Mouse (Mus musculus) liver, embryonic 14.5 days (tissue): ENCODE data around the gene Bcl2l15. TPM values are rescaled to one million over a fixed set of nuclear protein-coding genes. Genes with fewer than 3 reads are reported as not detected.

ENCODE experiments used
- ATAC-seq: fragments of 200-750 bp; cut with Nextera tagmentation; 2 replicates; pipeline ENCODE4 v1.8.0; 2017; ENCODE audit warnings: moderate number of reproducible peaks, mild to moderate bottlenecking, moderate library complexity; ENCODE audit not compliant: insufficient read depth
- DNase-seq, 3 experiments: peaks; one replicate each; pipeline ENCODE4 v3.0.0-alpha.2; 2012 to 2013; ENCODE audit warnings: low read depth in 3 of 3, low spot score in 3 of 3
- H3K27ac ChIP-seq: fragments of 300-500 bp; sonication (generic); 2 replicates; pipeline ENCODE4 v1.5.1; 2014; ENCODE audit warnings: moderate library complexity, mild to moderate bottlenecking, control low read depth, inconsistent platforms
- H3K27me3 ChIP-seq: fragments of 300-500 bp; sonication (generic); 2 replicates; pipeline ENCODE4 v1.6.1; 2014; ENCODE audit warnings: mild to moderate bottlenecking, low read length, moderate library complexity; ENCODE audit not compliant: control insufficient read depth, insufficient read depth
- H3K36me3 ChIP-seq: fragments of 300-500 bp; sonication (generic); replicated peaks from 2 replicates; pipeline ENCODE4 v1.6.1; 2014; ENCODE audit warnings: low read depth; ENCODE audit not compliant: control insufficient read depth, insufficient read depth
- H3K4me1 ChIP-seq, 2 experiments: fragments of 200-500 bp in 1 of 2; fragments of 300-500 bp in 1 of 2; sonication (generic) in 1 of 2; replicated peaks; 2 replicates each; pipeline ENCODE4 v1.6.1; 2012 to 2014; ENCODE audit warnings: antibody characterized with exemption in 1 of 2, inconsistent platforms in 1 of 2, low read length in 1 of 2; ENCODE audit not compliant: control insufficient read depth in 2 of 2, insufficient read depth in 2 of 2
- H3K4me2 ChIP-seq: fragments of 300-500 bp; sonication (generic); 2 replicates; pipeline ENCODE4 v1.6.1; 2014; ENCODE audit warnings: low read depth, mild to moderate bottlenecking, control low read depth, moderate library complexity
- H3K4me3 ChIP-seq, 2 experiments: fragments of 200-500 bp in 1 of 2; fragments of 300-500 bp in 1 of 2; sonication (generic) in 1 of 2; 2 replicates each; pipeline ENCODE4 v1.5.1; 2012 to 2014; ENCODE audit warnings: low read depth in 2 of 2, low read length in 2 of 2, mild to moderate bottlenecking in 2 of 2, control low read depth in 1 of 2, inconsistent platforms in 1 of 2, moderate library complexity in 1 of 2; ENCODE audit not compliant: insufficient read depth in 1 of 2
- H3K9ac ChIP-seq: fragments of 300-500 bp; sonication (generic); replicated peaks from 2 replicates; pipeline ENCODE4 v1.6.1; 2014; ENCODE audit warnings: mild to moderate bottlenecking, control low read depth, moderate library complexity
- H3K9me3 ChIP-seq: fragments of 300-500 bp; sonication (generic); 2 replicates; pipeline ENCODE4 v1.6.1; 2016; ENCODE audit warnings: low read length, mixed read lengths; ENCODE audit not compliant: control insufficient read depth
- CTCF ChIP-seq: IDR thresholded peaks from 2 replicates; pipeline ENCODE4 v1.5.1; 2016; ENCODE audit warnings: antibody characterized with exemption, low read depth, control low read depth
- EP300 ChIP-seq: IDR thresholded peaks from 2 replicates; pipeline ENCODE4 v1.6.1; 2016; ENCODE audit warnings: antibody characterized with exemption, low read depth
- WGBS: fragments of 180-500 bp; shearing (Covaris S2); extraction: QIAGEN DNeasy Blood & Tissue Kit; methylation state at CpG from one replicate; pipeline ENCODE4 v1.1.7; 2014; ENCODE audit not compliant: insufficient replicate concordance; 5-methylcytosine and 5-hydroxymethylcytosine counted together
- polyA plus RNA-seq, 2 experiments: library from polyadenylated mRNA; depleted of rRNA in 1 of 2; stranded (reverse) in 1 of 2; unstranded in 1 of 2; fragments of >200 nt; fragmentation: Nextera tagmentation in 1 of 2; extraction: Ambion mirVana in 1 of 2; gene quantifications; 2 replicates each; pipeline versions ENCODE4 v1.2.1 to v1.2.3; 2012 to 2014

The Bcl2l15 gene
- polyA plus RNA-seq, 2 experiments: 1.5 to 3.2 TPM

GRCm38 (mm10) chr3:103799507-103799906 lies 32.9 kb upstream of the Bcl2l15 start:
- Histone ChIP-seq H3K4me2 (peak overlapping the region; percentile 61), H3K9ac (peak overlapping the region; percentile 53), H3K9me3 (no peaks in the 10 kb centered on the region), H3K27me3 (no peaks in the 10 kb centered on the region), H3K36me3 (peaks cover 31% of the 10 kb centered on the region), H3K27ac (peak overlapping the region; percentile 99), H3K4me1 (peaks cover 61 to 68% of the 10 kb centered on the region in 2 experiments), H3K4me3 (no peak overlapping the region)
- TF ChIP-seq CTCF (no peak), EP300 (peak; percentile 100)
- WGBS: 15% methylated on average over 2 of the region's 2 CpGs
- peak; percentile 92 to 95 (median 94) for DNase-seq
- peak; percentile 91 for ATAC-seq

- Histone ChIP-seq H3K9me3 (no peaks in the 10 kb centered on the region), H3K4me2 (peak overlapping the region; percentile 41), H3K27ac (peak overlapping the region; percentile 90), H3K27me3 (no peaks in the 10 kb centered on the region), H3K36me3 (peaks cover 52% of the 10 kb centered on the region), H3K9ac (peak overlapping the region; percentile 63), H3K4me3 (peak overlapping the region in 1 of 2 experiments; percentile 7; a peak in 1 of 4 replicates), H3K4me1 (peaks cover 67 to 68% of the 10 kb centered on the region in 2 experiments)
- 16% methylated on average over 10 of the region's 10 CpGs for WGBS
- TF ChIP-seq CTCF: no peak
- TF ChIP-seq EP300: peak; percentile 27; the same call in 1 of the 2 replicates
- DNase-seq (peak in 2 of 3 experiments; percentile 37 to 53), ATAC-seq (peak; percentile 66)
These were observed 30.5 kb upstream of the Bcl2l15 start for GRCm38 (mm10) chr3:103801631-103802531.

- Histone ChIP-seq H3K27me3 (no peaks in the 10 kb centered on the region), H3K36me3 (peaks cover 62% of the 10 kb centered on the region), H3K9me3 (no peaks in the 10 kb centered on the region), H3K4me3 (no peak overlapping the region), H3K4me2 (peak overlapping the region; percentile 13; the same call in 1 of the 2 replicates), H3K9ac (no peak overlapping the region), H3K27ac (peak overlapping the region; percentile 75), H3K4me1 (peaks cover 69 to 71% of the 10 kb centered on the region in 2 experiments)
- no peak for TF ChIP-seq CTCF
- TF ChIP-seq EP300: no peak
- WGBS: 43% methylated on average over 8 of the region's 8 CpGs
- ATAC-seq: no peak
- DNase-seq: no peak
These were observed 29.5 kb upstream of the Bcl2l15 start for GRCm38 (mm10) chr3:103802861-103803260.

- Histone ChIP-seq H3K4me3 (no peak overlapping the region), H3K36me3 (peaks cover 61% of the 10 kb centered on the region), H3K9ac (no peak overlapping the region), H3K27me3 (no peaks in the 10 kb centered on the region), H3K27ac (peak overlapping the region; percentile 70), H3K4me2 (peak overlapping the region; percentile 5; the same call in 1 of the 2 replicates), H3K9me3 (no peaks in the 10 kb centered on the region), H3K4me1 (peaks cover 49 to 57% of the 10 kb centered on the region in 2 experiments)
- TF ChIP-seq EP300 (no peak), CTCF (no peak)
- ATAC-seq (no peak), DNase-seq (no peak)
- WGBS: 79% methylated on average over 1 of the region's 1 CpGs
These were observed 26.7 kb upstream of the Bcl2l15 start for GRCm38 (mm10) chr3:103805671-103806070.
